Mouse (Mus musculus) myocyte (in vitro differentiated cells): Measurements from ENCODE around the gene Auts2.

Source experiments
- CEBPB ChIP-seq: IDR thresholded peaks from 2 replicates; pipeline ENCODE4 v1.6.1; 2011; ENCODE audit warnings: mild to moderate bottlenecking, moderate library complexity; ENCODE audit not compliant: poor library complexity, insufficient read depth, severe bottlenecking
- E2F4 ChIP-seq: IDR thresholded peaks from one replicate; pipeline ENCODE4 v1.6.1; 2011; ENCODE audit warnings: mild to moderate bottlenecking, control low read depth, moderate library complexity; ENCODE audit not compliant: insufficient read depth
- MAX ChIP-seq: IDR thresholded peaks from one replicate; pipeline ENCODE4 v1.6.1; 2011; ENCODE audit warnings: low read depth, mild to moderate bottlenecking, control low read depth
- MYOD1 ChIP-seq, 3 experiments: IDR thresholded peaks; one replicate each; pipeline ENCODE4 v1.6.1; 2011; ENCODE audit warnings: control low read depth in 2 of 3, low read depth in 2 of 3, mild to moderate bottlenecking in 2 of 3, moderate library complexity in 1 of 3; ENCODE audit not compliant: insufficient read length in 2 of 3, control insufficient read depth in 1 of 3
- MYOG ChIP-seq, 3 experiments: IDR thresholded peaks; one replicate each; pipeline ENCODE4 v1.6.1; 2011; ENCODE audit warnings: control low read depth in 2 of 3, low read depth in 2 of 3, mild to moderate bottlenecking in 2 of 3; ENCODE audit not compliant: insufficient read length in 2 of 3, control insufficient read depth in 1 of 3, insufficient read depth in 1 of 3
- POLR2A ChIP-seq: IDR thresholded peaks from one replicate; pipeline ENCODE4 v1.6.1; 2011; ENCODE audit warnings: low read depth, mild to moderate bottlenecking, control low read depth, moderate library complexity; ENCODE audit not compliant: insufficient read length
- POLR2AphosphoS2 ChIP-seq: IDR thresholded peaks from one replicate; pipeline ENCODE4 v1.6.1; 2011; ENCODE audit warnings: low read depth, control low read depth; ENCODE audit not compliant: insufficient read length
- REST ChIP-seq: IDR thresholded peaks from one replicate; pipeline ENCODE4 v1.6.1; 2011; ENCODE audit warnings: mild to moderate bottlenecking, control low read depth, moderate library complexity; ENCODE audit not compliant: insufficient read depth, insufficient read length
- TCF12 ChIP-seq: IDR thresholded peaks from one replicate; pipeline ENCODE4 v1.6.1; 2011; ENCODE audit warnings: mild to moderate bottlenecking, control low read depth; ENCODE audit not compliant: poor library complexity, insufficient read depth, severe bottlenecking
- USF1 ChIP-seq: IDR thresholded peaks from one replicate; pipeline ENCODE4 v1.6.1; 2011; ENCODE audit warnings: low read depth, mild to moderate bottlenecking, control low read depth, moderate library complexity

DNA sequence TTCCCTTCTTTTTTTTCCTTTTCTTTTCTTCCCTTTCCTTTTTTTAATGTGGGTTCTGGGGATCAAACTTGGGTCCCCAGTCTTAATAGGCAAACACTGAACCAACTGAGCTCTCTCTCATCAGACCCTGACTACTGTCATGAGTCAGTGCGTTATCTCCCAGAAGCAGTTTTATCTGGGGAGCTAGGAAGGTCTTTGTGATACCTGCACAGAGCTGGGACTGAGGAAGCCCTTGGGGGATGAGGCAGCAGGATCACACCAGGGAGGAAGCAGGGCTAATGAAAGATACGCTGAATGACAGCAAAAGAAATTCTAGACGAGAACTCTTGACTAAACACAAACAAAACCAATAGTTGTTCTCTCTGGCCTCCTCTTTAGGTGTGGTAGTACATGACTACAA is 727.6 kb downstream of the Auts2 start:
- TF ChIP-seq POLR2AphosphoS2 (no peak), POLR2A (no peak), CEBPB (no peak), MAX (no peak), MYOG (IDR thresholded peaks at IDR 0.05; ENCODE audit: control insufficient read depth in 1 of 3, insufficient read depth in 1 of 3, insufficient read length in 2 of 3, low read depth in 2 of 3) (no peak), REST (no peak), USF1 (no peak), TCF12 (no peak), MYOD1 (IDR thresholded peaks at IDR 0.05; ENCODE audit: control insufficient read depth in 1 of 3, insufficient read length in 2 of 3, low read depth in 2 of 3) (no peak), E2F4 (no peak)
